Mouse (Mus musculus): ENCODE measurements around the gene Styxl1.

DNA sequence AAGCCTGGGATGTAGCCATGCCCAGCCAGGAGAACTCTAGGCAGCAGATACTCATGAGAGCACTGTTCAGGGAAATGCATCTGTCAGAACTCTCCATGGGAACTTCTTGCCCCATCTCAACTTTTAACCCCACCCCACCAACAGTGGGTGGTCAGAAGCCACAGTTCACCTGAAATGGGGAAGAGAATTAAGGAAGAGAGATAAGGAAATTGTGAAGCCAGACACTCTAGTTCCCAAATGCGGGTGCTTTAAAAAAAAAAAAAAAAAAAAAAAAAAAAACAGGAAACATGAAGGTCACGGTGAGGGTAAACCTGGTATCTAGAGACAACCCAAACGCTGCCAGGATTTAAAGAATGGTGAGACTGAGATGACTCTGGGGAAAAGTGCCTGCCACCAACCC is 5.7 kb downstream of the Styxl1 start:
- TF ChIP-seq CTCF (IDR thresholded peaks at IDR 0.05; ENCODE audit: low read depth, low read length), result no peak
- TF ChIP-seq TAL1 (conservative IDR thresholded peaks at IDR 0.05; ENCODE audit: low read depth, low read length), result no peak
- TF ChIP-seq GATA1 (IDR thresholded peaks at IDR 0.05; ENCODE audit: borderline replicate concordance, low read length), result no peak
